Mouse (Mus musculus): ENCODE measurements around the gene Faf1. TPM values are rescaled to one million over a fixed set of nuclear protein-coding genes. Genes with fewer than 3 reads are reported as not detected.

The Faf1 gene
- polyA plus RNA-seq, 1 experiment from 2014 or later: 27.5 TPM

GRCm38 (mm10) chr4:109657851-109658500 lies 18.4 kb upstream of the Faf1 start:
- no peak for ATAC-seq (ENCODE audit: insufficient number of reproducible peaks, insufficient read depth, low FRiP score, low read depth)
- Histone ChIP-seq H3K4me3 (ENCODE audit: control insufficient read depth in 1 of 2, insufficient read depth in 1 of 2, low read depth in 1 of 2, low read length in 2 of 2) (peak overlapping the region; percentile 45 to 55), H3K9ac (ENCODE audit: low read length) (peak overlapping the region; percentile 68; the same call in 1 of the 2 replicates), H3K27ac (replicated peaks in 1 of 2; ENCODE audit: control insufficient read depth in 1 of 2, insufficient read depth in 1 of 2, low read depth in 2 of 2, low read length in 2 of 2) (no peak overlapping the region), H3K27me3 (ENCODE audit: control insufficient read depth, insufficient read depth, low read length) (peaks cover 64% of the 10 kb centered on the region), H3K9me3 (ENCODE audit: control insufficient read depth, low read length) (no peaks in the 10 kb centered on the region), H3K4me2 (ENCODE audit: low read length) (peak overlapping the region; percentile 99), H3K4me1 (ENCODE audit: control insufficient read depth in 2 of 2, insufficient read depth in 2 of 2, low read length in 2 of 2) (peaks cover 2 to 7% of the 10 kb centered on the region in 2 experiments; a peak in 2 of 4 replicates), H3K36me3 (ENCODE audit: control insufficient read depth, insufficient read depth, low read length) (no peaks in the 10 kb centered on the region)
- WGBS: 4% methylated on average over 20 of the region's 20 CpGs

GRCm38 (mm10) chr4:109658826-109659225 lies 17.6 kb upstream of the Faf1 start:
- H3K36me3 ChIP-seq (ENCODE audit: control insufficient read depth, insufficient read depth, low read length): no peaks in the 10 kb centered on the region
- no peak overlapping the region for H3K4me3 ChIP-seq (ENCODE audit: control insufficient read depth in 1 of 2, insufficient read depth in 1 of 2, low read depth in 1 of 2, low read length in 2 of 2)
- no peak for ATAC-seq (ENCODE audit: insufficient number of reproducible peaks, insufficient read depth, low FRiP score, low read depth)
- H3K9me3 ChIP-seq (ENCODE audit: control insufficient read depth, low read length): no peaks in the 10 kb centered on the region
- no peak overlapping the region for H3K27ac ChIP-seq (replicated peaks in 1 of 2; ENCODE audit: control insufficient read depth in 1 of 2, insufficient read depth in 1 of 2, low read depth in 2 of 2, low read length in 2 of 2)
- H3K9ac ChIP-seq (ENCODE audit: low read length): no peak overlapping the region
- peaks cover 2 to 8% of the 10 kb centered on the region in 2 experiments; a peak in 2 of 4 replicates for H3K4me1 ChIP-seq (ENCODE audit: control insufficient read depth in 2 of 2, insufficient read depth in 2 of 2, low read length in 2 of 2)
- peaks cover 64% of the 10 kb centered on the region for H3K27me3 ChIP-seq (ENCODE audit: control insufficient read depth, insufficient read depth, low read length)
- 19% methylated on average over 8 of the region's 8 CpGs for WGBS
- no peak overlapping the region for H3K4me2 ChIP-seq (ENCODE audit: low read length)

GRCm38 (mm10) chr4:109659571-109659970 lies 16.8 kb upstream of the Faf1 start:
- Histone ChIP-seq H3K27ac (replicated peaks in 1 of 2; ENCODE audit: control insufficient read depth in 1 of 2, insufficient read depth in 1 of 2, low read depth in 2 of 2, low read length in 2 of 2) (no peak overlapping the region), H3K36me3 (ENCODE audit: control insufficient read depth, insufficient read depth, low read length) (no peaks in the 10 kb centered on the region), H3K4me2 (ENCODE audit: low read length) (no peak overlapping the region), H3K4me3 (ENCODE audit: control insufficient read depth in 1 of 2, insufficient read depth in 1 of 2, low read depth in 1 of 2, low read length in 2 of 2) (no peak overlapping the region), H3K27me3 (ENCODE audit: control insufficient read depth, insufficient read depth, low read length) (peaks cover 63% of the 10 kb centered on the region), H3K4me1 (ENCODE audit: control insufficient read depth in 2 of 2, insufficient read depth in 2 of 2, low read length in 2 of 2) (peaks cover 2 to 12% of the 10 kb centered on the region in 2 experiments; a peak in 2 of 4 replicates), H3K9ac (ENCODE audit: low read length) (no peak overlapping the region), H3K9me3 (ENCODE audit: control insufficient read depth, low read length) (no peaks in the 10 kb centered on the region)
- 54% methylated on average over 2 of the region's 2 CpGs for WGBS
- ATAC-seq (ENCODE audit: insufficient number of reproducible peaks, insufficient read depth, low FRiP score, low read depth): no peak

- ATAC-seq (ENCODE audit: insufficient number of reproducible peaks, insufficient read depth, low FRiP score, low read depth): no peak
- H3K27me3 ChIP-seq (ENCODE audit: control insufficient read depth, insufficient read depth, low read length): peaks cover 53% of the 10 kb centered on the region
These were observed 15.8 kb upstream of the Faf1 start for GRCm38 (mm10) chr4:109660568-109660967.

GRCm38 (mm10) chr4:109661183-109661582 lies 15.2 kb upstream of the Faf1 start:
- Histone ChIP-seq H3K36me3 (ENCODE audit: control insufficient read depth, insufficient read depth, low read length) (no peaks in the 10 kb centered on the region), H3K4me2 (ENCODE audit: low read length) (no peak overlapping the region), H3K27me3 (ENCODE audit: control insufficient read depth, insufficient read depth, low read length) (peaks cover 50% of the 10 kb centered on the region), H3K4me3 (ENCODE audit: control insufficient read depth in 1 of 2, insufficient read depth in 1 of 2, low read depth in 1 of 2, low read length in 2 of 2) (no peak overlapping the region), H3K4me1 (ENCODE audit: control insufficient read depth in 2 of 2, insufficient read depth in 2 of 2, low read length in 2 of 2) (peaks cover 2 to 15% of the 10 kb centered on the region in 2 experiments; a peak in 2 of 4 replicates), H3K9ac (ENCODE audit: low read length) (no peak overlapping the region), H3K9me3 (ENCODE audit: control insufficient read depth, low read length) (no peaks in the 10 kb centered on the region), H3K27ac (replicated peaks in 1 of 2; ENCODE audit: control insufficient read depth in 1 of 2, insufficient read depth in 1 of 2, low read depth in 2 of 2, low read length in 2 of 2) (no peak overlapping the region)
- 50% methylated on average over 5 of the region's 5 CpGs for WGBS
- ATAC-seq (ENCODE audit: insufficient number of reproducible peaks, insufficient read depth, low FRiP score, low read depth): no peak

More at GRCm38 (mm10) chr4:109660568-109660967, 15.8 kb upstream of the Faf1 start:
- H3K4me2 ChIP-seq (ENCODE audit: low read length): no peak overlapping the region
- H3K9me3 ChIP-seq (ENCODE audit: control insufficient read depth, low read length): no peaks in the 10 kb centered on the region
- no peak overlapping the region for H3K4me3 ChIP-seq (ENCODE audit: control insufficient read depth in 1 of 2, insufficient read depth in 1 of 2, low read depth in 1 of 2, low read length in 2 of 2)
- no peaks in the 10 kb centered on the region for H3K36me3 ChIP-seq (ENCODE audit: control insufficient read depth, insufficient read depth, low read length)
- H3K9ac ChIP-seq (ENCODE audit: low read length): no peak overlapping the region
- no peak overlapping the region for H3K27ac ChIP-seq (replicated peaks in 1 of 2; ENCODE audit: control insufficient read depth in 1 of 2, insufficient read depth in 1 of 2, low read depth in 2 of 2, low read length in 2 of 2)
- WGBS: 67% methylated on average over 3 of the region's 3 CpGs
- H3K4me1 ChIP-seq (ENCODE audit: control insufficient read depth in 2 of 2, insufficient read depth in 2 of 2, low read length in 2 of 2): peaks cover 2 to 15% of the 10 kb centered on the region in 2 experiments; a peak in 2 of 4 replicates

DNA sequence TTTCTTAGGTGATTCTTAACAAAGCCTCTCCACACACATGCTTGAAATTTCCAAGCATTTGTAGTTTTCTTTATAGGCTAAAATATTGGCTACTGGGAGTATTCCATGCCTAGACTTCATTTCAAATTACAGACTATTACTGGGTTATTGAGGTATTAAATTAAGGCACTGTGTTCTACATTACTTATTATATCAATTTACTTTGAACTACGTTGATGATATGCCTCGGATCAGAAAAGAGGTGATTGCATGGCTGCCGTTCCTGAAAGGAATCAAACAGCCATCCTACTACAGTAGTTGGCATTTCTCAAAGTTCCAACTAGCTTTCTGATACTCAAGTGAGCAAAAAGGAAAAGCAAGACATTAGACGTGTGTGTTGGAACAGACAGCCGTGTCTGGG lies 14.1 kb upstream of the Faf1 start:
- no peak overlapping the region for H3K27ac ChIP-seq (replicated peaks in 1 of 2; ENCODE audit: control insufficient read depth in 1 of 2, insufficient read depth in 1 of 2, low read depth in 2 of 2, low read length in 2 of 2)
- no peaks in the 10 kb centered on the region for H3K36me3 ChIP-seq (ENCODE audit: control insufficient read depth, insufficient read depth, low read length)
- H3K9ac ChIP-seq (ENCODE audit: low read length): no peak overlapping the region
- peaks cover 39% of the 10 kb centered on the region for H3K27me3 ChIP-seq (ENCODE audit: control insufficient read depth, insufficient read depth, low read length)
- no peak overlapping the region for H3K4me3 ChIP-seq (ENCODE audit: control insufficient read depth in 1 of 2, insufficient read depth in 1 of 2, low read depth in 1 of 2, low read length in 2 of 2)
- WGBS: 42% methylated on average over 5 of the region's 5 CpGs
- no peaks in the 10 kb centered on the region for H3K9me3 ChIP-seq (ENCODE audit: control insufficient read depth, low read length)
- no peak overlapping the region for H3K4me2 ChIP-seq (ENCODE audit: low read length)
- peaks cover 4 to 17% of the 10 kb centered on the region in 2 experiments for H3K4me1 ChIP-seq (ENCODE audit: control insufficient read depth in 2 of 2, insufficient read depth in 2 of 2, low read length in 2 of 2)
- ATAC-seq (ENCODE audit: insufficient number of reproducible peaks, insufficient read depth, low FRiP score, low read depth): no peak

- Histone ChIP-seq H3K36me3 (ENCODE audit: control insufficient read depth, insufficient read depth, low read length) (no peaks in the 10 kb centered on the region), H3K9ac (ENCODE audit: low read length) (no peak overlapping the region), H3K9me3 (ENCODE audit: control insufficient read depth, low read length) (no peaks in the 10 kb centered on the region), H3K4me1 (ENCODE audit: control insufficient read depth in 2 of 2, insufficient read depth in 2 of 2, low read length in 2 of 2) (peaks cover 2 to 14% of the 10 kb centered on the region in 2 experiments), H3K4me3 (ENCODE audit: control insufficient read depth in 1 of 2, insufficient read depth in 1 of 2, low read depth in 1 of 2, low read length in 2 of 2) (peak overlapping the region in 1 of 2 experiments; percentile 91; a peak in 2 of 4 replicates), H3K4me2 (ENCODE audit: low read length) (peak overlapping the region; percentile 96), H3K27ac (replicated peaks in 1 of 2; ENCODE audit: control insufficient read depth in 1 of 2, insufficient read depth in 1 of 2, low read depth in 2 of 2, low read length in 2 of 2) (no peak overlapping the region), H3K27me3 (ENCODE audit: control insufficient read depth, insufficient read depth, low read length) (peaks cover 27% of the 10 kb centered on the region)
- 33% methylated on average over 5 of the region's 5 CpGs for whole genome bisulfite sequencing
- no peak for ATAC-seq (ENCODE audit: insufficient number of reproducible peaks, insufficient read depth, low FRiP score, low read depth)
These were observed 12.3 kb upstream of the Faf1 start for GRCm38 (mm10) chr4:109664091-109664490.

All from heart, embryonic 14.5 days (tissue).